Mouse (Mus musculus) monocyte, adult 59 days (primary cell): ENCODE data around the gene Cdipt. TPM values are rescaled to one million over a fixed set of nuclear protein-coding genes. Genes with fewer than 3 reads are reported as not detected.

Source experiments
- total RNA-seq, 2 experiments: library from RNA; stranded (reverse); gene quantifications; one replicate each; pipeline ENCODE4 v1.2.4; 2023

Gene Cdipt
- 10 to 100 TPM; 84.1 to 92.1 TPM for total RNA-seq

GRCm38 (mm10) chr7:126975893-126975949, at the start of gene Cdipt:
TSS of gene Cdipt (plus strand) at chr7:126975914.

GRCm38 (mm10) chr7:126928384-126929037, 47.2 kb upstream of the Cdipt start, which contains the start of gene Kctd13:
TSS of gene Kctd13 (plus strand) at chr7:126928879.

GRCm38 (mm10) chr7:126949403-126949792, 26.3 kb upstream of the Cdipt start, which contains the start of gene Asphd1:
TSS of gene Asphd1 (minus strand) at chr7:126949582.

GRCm38 (mm10) chr7:126949793-126950646, 25.7 kb upstream of the Cdipt start, which contains the start of gene Sez6l2:
TSS of gene Sez6l2 (plus strand) at chr7:126950563.

GRCm38 (mm10) chr7:126975950-126976866, 494 bp downstream of the Cdipt start, which contains the start of gene Cdiptos:
TSS of gene Cdiptos (minus strand) at chr7:126976098.

GRCm38 (mm10) chr7:127014320-127014719, 38.6 kb downstream of the Cdipt start, which contains the start of gene Mvp:
TSS of gene Mvp (minus strand) at chr7:127014621.

GRCm38 (mm10) chr7:127016481-127016485, 40.6 kb downstream of the Cdipt start, which contains the start of gene Pagr1b:
TSS of gene Pagr1b (minus strand) at chr7:127016484.

GRCm38 (mm10) chr7:127016971-127017949, 41.5 kb downstream of the Cdipt start, which contains the start of gene Pagr1a:
TSS of gene Pagr1a (minus strand) at chr7:127017352.

GRCm38 (mm10) chr7:127020901-127021562, 45.3 kb downstream of the Cdipt start, which contains the start of the genes Gm42742 and Prrt2:
TSS of gene Gm42742 (minus strand) at chr7:127021097.
TSS of gene Prrt2 (minus strand) at chr7:127021211.

GRCm38 (mm10) chr7:127026984-127027726, 51.4 kb downstream of the Cdipt start, which contains the start of gene Maz:
TSS of gene Maz (minus strand) at chr7:127027037.

Other genes with a start within 250 kb of the Cdipt start
- 100 to 1,000 TPM; 148 to 156 TPM for gene Mapk3, start 216.3 kb upstream of the Cdipt start, total RNA-seq
- 10 to 100 TPM; 22.0 to 22.2 TPM for gene Gdpd3, start 209.6 kb upstream of the Cdipt start, total RNA-seq
- 100 to 1,000 TPM; 256 to 258 TPM for gene Ypel3, start 199.0 kb upstream of the Cdipt start, total RNA-seq
- gene Tbx6, start 194.4 kb upstream of the Cdipt start, total RNA-seq, result 1 to 10 TPM; 6.9 to 8.2 TPM
- 100 to 1,000 TPM; 218 to 242 TPM for gene Ppp4c, start 183.4 kb upstream of the Cdipt start, total RNA-seq
- gene Fam57b, start 178.2 kb upstream of the Cdipt start, total RNA-seq, result not detected
- gene 4930451I11Rik, start 144.3 kb upstream of the Cdipt start, total RNA-seq, result not detected
- gene Doc2a, start 128.5 kb upstream of the Cdipt start, total RNA-seq, result not detected
- 10 to 100 TPM in 1 of 2 experiments, 1 to 10 TPM in 1; 5.0 to 14.0 TPM for gene Hirip3, start 113.9 kb upstream of the Cdipt start, total RNA-seq
- 10 to 100 TPM; 52.2 to 66.3 TPM for gene Ino80e, start 113.5 kb upstream of the Cdipt start, total RNA-seq
- gene Taok2, start 91.2 kb upstream of the Cdipt start, total RNA-seq, result 10 to 100 TPM; 71.6 to 71.9 TPM
- 10 to 100 TPM; 63.5 to 71.0 TPM for gene Tmem219, start 53.0 kb upstream of the Cdipt start, total RNA-seq
- 10 to 100 TPM; 31.5 to 32.7 TPM for gene Kctd13, start 47.0 kb upstream of the Cdipt start, total RNA-seq
- gene Asphd1, start 26.3 kb upstream of the Cdipt start, total RNA-seq, result not detected
- gene Sez6l2, start 25.4 kb upstream of the Cdipt start, total RNA-seq, result 1 to 10 TPM; 2.2 to 4.1 TPM
- gene Cdiptos, start 184 bp downstream of the Cdipt start, total RNA-seq, result 1 to 10 TPM; 3.5 to 3.7 TPM
- gene Mvp, start 38.7 kb downstream of the Cdipt start, total RNA-seq, result 100 to 1,000 TPM; 116 to 123 TPM
- 1 to 10 TPM in 1 of 2 experiments, not detected in 1; 9.0 TPM for gene Pagr1b, start 40.6 kb downstream of the Cdipt start, total RNA-seq
- gene Pagr1a, start 41.4 kb downstream of the Cdipt start, total RNA-seq, result 10 to 100 TPM in 1 of 2 experiments, 1 to 10 TPM in 1; 2.2 to 14.5 TPM
- 10 to 100 TPM; 29.0 to 34.8 TPM for gene Gm42742, start 45.2 kb downstream of the Cdipt start, total RNA-seq
- gene Prrt2, start 45.3 kb downstream of the Cdipt start, total RNA-seq, result 1 to 10 TPM; 1.3 TPM
- gene Maz, start 51.1 kb downstream of the Cdipt start, total RNA-seq, result 100 to 1,000 TPM; 166 to 172 TPM
- gene Kif22, start 66.6 kb downstream of the Cdipt start, total RNA-seq, result 1 to 10 TPM; 1.7 to 2.3 TPM
- gene Zg16, start 111.4 kb downstream of the Cdipt start, total RNA-seq, result under 1 TPM in 1 of 2 experiments, not detected in 1; 0.85 TPM
- 10 to 100 TPM; 64.8 to 66.9 TPM for gene AI467606, start 115.4 kb downstream of the Cdipt start, total RNA-seq
- gene Qprt, start 146.3 kb downstream of the Cdipt start, total RNA-seq, result 10 to 100 TPM; 10.5 to 12.1 TPM
- 100 to 1,000 TPM; 289 to 346 TPM for gene Spn, start 161.9 kb downstream of the Cdipt start, total RNA-seq
- 10 to 100 TPM; 52.2 to 60.9 TPM for gene Cd2bp2, start 220.1 kb downstream of the Cdipt start, total RNA-seq
- gene Tbc1d10b, start 232.6 kb downstream of the Cdipt start, total RNA-seq, result 100 to 1,000 TPM in 1 of 2 experiments, 10 to 100 TPM in 1; 94.8 to 106 TPM
- gene Mylpf, start 233.0 kb downstream of the Cdipt start, total RNA-seq, result not detected